Mouse (Mus musculus) ES-E14 (cell line): ENCODE measurements around the gene Zfp688.

Experiments
- CHD2 ChIP-seq: IDR thresholded peaks from 2 replicates; pipeline ENCODE4 v1.6.1; 2014; ENCODE audit warnings: mild to moderate bottlenecking, low read depth, low read length, inconsistent platforms
- MAFK ChIP-seq: IDR thresholded peaks from 2 replicates; pipeline ENCODE4 v1.6.1; 2014; ENCODE audit warnings: mild to moderate bottlenecking, low read depth, low read length, inconsistent platforms; ENCODE audit not compliant: insufficient read depth
- ZC3H11A ChIP-seq: IDR thresholded peaks from 2 replicates; pipeline ENCODE4 v1.6.1; 2012; ENCODE audit warnings: low read depth, mild to moderate bottlenecking, inconsistent platforms, low read length, borderline replicate concordance
- ZNF384 ChIP-seq: IDR thresholded peaks from 2 replicates; pipeline ENCODE4 v1.6.1; 2012; ENCODE audit warnings: low read depth, low read length, inconsistent platforms

GRCm38 (mm10) chr7:127391538-127391937 lies 30.3 kb downstream of the Zfp688 start:
- TF ChIP-seq MAFK (no peak), CHD2 (no peak), ZNF384 (no peak), ZC3H11A (no peak)
